Mouse (Mus musculus): ENCODE data around the gene H2-DMb2.

The H2-DMb2 gene

DNA sequence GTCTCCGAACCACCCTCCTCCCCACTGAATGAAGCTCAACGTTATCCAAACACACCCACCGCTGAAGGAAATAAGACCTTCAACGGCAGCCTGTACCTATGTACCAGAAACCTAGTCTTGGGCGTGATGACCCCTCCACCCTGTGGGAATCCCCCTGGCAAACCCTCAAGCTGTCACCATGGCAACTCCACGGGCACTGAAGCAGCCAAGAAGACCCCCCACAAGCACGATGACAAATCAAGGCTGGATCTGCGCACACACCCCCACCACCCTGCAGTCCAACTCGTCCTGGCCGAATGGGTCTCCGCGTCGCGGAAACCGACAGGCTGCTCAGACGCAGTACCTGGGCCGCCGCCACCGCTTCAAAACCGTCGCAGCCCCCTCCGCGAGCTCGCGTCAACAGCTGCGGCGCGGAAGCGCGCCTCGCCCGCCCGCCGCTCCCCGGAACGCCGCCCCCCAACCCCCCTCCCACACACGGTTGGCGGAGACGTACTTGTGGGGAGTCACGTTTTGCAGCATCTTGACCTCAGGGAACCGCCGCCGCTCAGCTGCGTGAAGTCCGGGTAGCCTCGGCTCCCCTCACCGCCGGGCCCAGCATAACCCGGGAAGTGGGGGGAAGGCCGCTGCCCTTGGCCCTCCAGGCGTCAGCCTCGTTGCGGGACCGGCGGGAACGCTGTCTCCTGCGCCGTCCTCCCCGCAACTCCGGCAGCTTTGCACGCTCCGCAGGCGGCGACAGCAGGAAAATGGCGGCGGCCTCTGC is 24.8 kb upstream of the H2-DMb2 start:
- DNase-seq (ENCODE audit: low spot score in 2 of 2), result peak; percentile 51 to 53

DNA sequence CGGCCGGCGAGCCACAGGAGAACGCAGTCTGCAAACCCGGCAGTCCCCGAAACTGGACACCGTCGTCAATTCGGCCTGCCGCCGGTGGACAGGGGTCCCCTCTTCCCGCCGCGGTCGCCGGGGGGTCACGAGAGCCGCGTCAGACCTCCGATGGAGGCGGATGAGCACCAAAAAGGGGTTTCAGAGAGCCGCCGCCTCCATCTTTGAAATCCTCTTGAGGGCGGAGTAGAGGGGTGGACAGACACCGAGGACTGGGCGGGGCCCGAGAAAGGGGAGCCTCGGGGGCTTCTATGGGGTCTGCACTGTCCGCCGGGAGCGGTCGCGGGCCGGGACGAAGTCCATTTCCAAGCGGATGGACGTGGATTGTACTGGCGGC is 24.2 kb upstream of the H2-DMb2 start:
- DNase-seq (ENCODE audit: low spot score in 2 of 2), result no peak

DNA sequence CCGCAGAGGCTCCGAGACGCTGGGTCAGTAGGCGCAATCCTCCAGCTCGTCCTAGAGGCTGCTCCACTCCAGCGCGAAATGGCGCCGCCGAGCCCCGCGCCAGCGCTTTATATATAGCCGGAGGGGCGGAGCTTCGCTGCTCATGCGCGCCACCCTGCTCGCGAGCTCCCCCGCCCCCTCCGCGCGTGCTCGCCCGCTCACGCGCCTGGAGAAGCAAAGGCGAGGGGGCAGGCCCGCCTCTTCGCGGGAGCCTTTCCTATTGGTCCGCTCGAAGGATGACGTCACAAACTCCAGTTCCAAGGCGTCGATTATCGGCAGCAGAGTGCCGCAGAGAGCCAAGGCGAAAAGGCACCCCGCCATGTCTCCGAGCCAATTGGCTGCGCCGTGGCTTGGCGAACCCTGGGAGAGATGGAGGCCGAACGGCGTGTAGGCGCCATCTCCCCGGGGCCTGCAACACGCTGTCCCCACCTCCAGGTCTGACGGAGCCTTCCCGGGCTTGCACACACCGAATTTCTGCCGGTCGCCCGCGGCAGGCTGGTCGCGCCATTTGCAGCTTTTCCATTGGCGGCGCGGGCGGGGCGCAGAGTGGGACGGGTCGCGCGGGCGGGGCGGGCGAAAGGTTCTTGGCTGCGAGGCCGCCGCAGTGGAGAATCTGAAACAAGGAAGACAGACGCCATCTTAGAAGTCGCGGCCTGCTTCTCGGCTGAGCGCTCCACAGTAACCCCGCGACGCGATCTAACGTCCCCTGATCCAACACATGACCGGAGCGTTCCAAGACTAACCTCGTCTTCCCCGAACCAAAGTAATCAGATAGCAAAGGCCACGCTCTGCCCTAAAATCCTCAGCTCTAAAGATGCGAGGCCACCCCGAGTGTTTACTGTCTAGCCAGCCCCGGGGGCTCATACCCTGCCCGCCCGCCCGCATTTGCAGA is 23.6 kb upstream of the H2-DMb2 start, which contains the start of gene H2-DMa:
TSS of gene H2-DMa (plus strand) at position 293 of the 931 bp plus-strand sequence.
- peak; percentile 98 to 99 for DNase-seq (ENCODE audit: low spot score in 2 of 2)

DNA sequence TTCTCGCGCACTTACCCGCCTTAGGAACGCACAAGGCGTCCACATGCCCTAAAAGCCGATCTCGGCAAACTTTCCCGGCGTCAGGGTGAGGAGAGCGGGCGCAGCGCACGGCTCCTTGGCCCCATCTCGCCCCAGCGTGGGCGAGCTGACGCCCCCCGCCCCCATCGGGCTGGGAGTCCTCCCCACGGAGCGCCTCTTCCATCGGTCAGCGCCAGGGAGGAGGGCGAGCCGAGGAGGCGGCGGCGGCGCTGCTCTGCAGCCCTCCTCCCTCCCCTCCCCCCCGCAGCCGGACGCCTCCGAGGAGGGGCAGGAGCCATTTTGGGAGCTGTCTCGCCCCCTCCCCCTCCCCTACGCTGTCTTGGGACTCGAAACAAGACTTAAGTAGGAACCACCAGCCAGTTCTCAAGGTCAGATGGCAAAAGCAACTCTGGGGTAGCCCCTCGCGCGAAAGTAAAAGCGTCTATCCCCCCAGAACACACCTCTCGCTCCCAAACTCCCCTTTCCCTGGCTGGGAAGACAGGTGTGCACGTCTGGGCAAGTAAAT is 22.9 kb upstream of the H2-DMb2 start:
- DNase-seq (ENCODE audit: low spot score in 2 of 2), result peak; percentile 85 to 88

DNA sequence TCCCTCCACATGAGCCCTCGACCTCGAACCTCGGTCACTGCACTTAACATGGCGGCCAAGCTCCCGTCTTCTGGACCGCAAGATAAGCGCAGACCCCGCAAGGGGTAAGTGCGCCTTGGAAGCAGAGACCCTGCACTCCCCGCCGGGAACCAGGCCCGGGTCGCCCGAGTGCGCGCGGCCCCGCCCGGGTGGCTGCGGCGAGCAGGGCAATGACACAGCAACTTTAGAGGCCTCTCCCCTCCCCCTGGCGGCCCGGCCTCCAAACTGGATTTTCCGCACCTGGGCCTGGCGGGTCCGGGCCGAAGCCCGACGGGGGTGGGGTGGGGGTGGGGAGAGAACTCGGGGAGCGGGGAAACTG is 22.3 kb upstream of the H2-DMb2 start:
- DNase-seq (ENCODE audit: low spot score in 2 of 2), result peak; percentile 80 to 85

DNA sequence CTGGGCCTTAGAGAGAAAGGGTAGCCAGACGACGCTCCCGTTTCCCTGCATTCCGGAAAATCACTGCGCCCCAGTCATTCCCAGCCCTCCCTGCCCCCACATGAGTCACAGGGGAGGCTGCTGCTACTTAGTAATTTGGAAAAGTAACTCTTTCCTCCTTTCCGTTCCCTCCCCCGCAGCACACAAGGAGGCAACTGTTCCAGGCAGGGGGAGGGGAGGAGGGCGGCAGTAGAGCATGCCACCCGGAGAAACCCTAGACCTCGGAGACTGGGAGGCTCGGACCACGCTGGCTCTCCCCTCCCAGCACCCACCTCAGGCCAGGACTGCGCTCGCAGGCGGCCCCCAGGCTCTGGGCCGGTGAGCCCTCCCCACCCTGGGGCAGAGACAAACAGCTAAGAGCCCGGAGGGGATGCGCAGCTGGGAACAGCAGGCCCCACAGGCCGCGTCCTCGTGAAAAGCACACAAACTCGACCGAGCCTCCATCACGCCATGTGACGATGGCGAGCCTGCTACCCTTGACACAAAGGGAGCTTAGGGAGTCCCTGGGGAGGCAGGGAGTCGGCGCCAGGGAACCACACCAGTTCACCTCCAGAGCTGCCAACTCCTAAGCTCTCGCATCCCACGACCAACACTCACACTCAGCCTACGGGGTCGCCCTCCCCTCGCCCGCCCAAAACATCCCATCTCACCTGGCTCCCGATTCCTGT is 21.8 kb upstream of the H2-DMb2 start:
- DNase-seq (ENCODE audit: low spot score in 2 of 2), result peak; percentile 58 to 68

DNA sequence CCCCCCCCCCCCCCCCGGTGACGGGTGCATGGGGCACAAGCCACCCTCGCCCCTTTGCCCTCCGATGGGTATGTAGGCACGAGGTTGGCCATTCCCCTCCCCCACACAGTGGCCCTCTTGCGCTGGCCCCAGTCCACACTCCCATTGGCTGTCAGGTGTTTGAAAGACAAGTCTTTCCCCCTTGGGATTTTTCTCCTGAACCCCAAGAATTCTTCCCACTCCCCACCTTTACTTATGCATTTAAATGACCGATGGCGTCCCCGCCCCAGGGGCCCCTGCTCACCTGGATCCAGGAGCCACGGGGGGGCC is 21.3 kb upstream of the H2-DMb2 start:
- peak in 1 of 2 experiments; percentile 58 for DNase-seq (ENCODE audit: low spot score in 2 of 2)

DNA sequence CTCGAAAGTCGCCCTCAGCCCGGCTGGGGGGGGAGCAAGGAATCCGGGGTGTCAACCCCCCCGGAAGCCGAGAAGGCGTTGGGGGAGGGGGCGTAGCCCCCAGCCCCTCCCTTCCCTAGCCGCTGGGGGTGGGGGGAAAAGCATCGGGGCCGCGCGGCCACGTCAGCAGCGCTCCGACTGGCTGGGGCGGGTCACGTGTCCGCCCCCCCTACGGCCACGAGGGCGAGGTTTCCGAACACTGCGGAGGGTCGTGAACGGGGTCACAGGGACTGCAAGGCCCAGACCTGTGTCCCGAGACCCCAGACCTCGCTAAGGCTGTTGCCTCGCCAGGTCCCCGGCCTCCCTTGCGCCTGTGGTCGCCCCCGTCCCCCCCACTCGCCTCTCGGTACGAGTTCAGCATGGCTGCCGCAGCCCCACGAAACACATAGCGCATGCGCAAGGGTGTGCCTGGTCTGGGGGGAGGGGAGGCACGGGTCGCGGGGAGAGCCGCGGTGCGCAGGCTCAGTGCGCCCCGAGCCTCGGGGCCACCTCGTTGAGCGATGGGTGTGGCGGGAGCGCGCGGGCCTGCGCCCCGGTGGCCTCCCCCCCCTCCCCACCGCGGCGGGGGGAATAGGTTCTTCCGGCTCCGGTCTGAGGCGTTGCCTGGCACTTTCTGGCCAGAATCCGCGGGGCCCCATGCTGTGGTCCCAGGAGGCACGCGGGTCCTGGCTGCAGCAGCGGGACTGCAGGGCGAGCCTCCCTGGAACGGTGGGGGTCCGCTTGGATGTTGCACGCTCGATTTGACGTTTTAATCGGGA is 20.7 kb upstream of the H2-DMb2 start, which contains the start of gene Brd2:
TSS of gene Brd2 (minus strand) at position 447 of the 797 bp plus-strand sequence.
- peak; percentile 98 for DNase-seq (ENCODE audit: low spot score in 2 of 2)

DNA sequence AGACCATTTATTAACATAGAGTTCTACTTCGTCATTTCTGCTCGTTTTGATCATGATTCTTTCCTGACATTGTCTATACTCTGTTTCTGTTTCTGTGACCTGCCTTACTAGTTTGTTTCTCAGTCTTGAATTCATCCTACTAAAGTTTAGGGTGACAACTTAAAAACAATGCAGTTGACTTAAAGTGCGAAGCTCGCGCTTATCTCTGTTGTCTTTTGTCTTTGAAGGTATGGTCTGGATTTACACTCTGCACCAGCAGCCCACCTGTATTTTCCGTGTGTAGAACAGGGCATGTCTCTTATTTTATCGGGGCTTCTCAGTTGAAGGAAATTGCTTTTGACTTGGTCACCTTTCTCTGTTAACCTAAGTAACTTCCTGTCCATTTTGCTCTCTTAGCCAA is 20.0 kb upstream of the H2-DMb2 start:
- no peak for DNase-seq (ENCODE audit: low spot score in 2 of 2)

DNA sequence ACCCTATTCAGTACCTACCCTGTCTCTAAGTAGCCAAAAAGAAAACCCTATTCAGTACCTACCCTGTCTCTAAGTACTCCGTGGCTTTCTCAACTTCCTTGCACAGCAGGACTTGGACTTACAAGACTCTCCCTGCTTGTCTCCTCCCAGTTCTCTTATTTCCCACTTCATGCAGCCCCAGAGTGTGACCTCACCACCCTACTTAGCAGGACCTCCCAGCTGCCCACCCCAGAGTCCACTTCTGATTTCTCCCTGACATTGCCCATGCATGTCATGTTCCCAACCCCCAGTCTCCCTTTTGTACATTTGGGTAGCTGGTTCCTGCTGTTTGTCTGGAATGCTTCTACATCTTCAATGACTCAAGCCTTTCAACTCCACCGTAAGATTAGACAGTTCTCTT is 19.6 kb upstream of the H2-DMb2 start:
- DNase-seq (ENCODE audit: low spot score in 2 of 2), result no peak

DNA sequence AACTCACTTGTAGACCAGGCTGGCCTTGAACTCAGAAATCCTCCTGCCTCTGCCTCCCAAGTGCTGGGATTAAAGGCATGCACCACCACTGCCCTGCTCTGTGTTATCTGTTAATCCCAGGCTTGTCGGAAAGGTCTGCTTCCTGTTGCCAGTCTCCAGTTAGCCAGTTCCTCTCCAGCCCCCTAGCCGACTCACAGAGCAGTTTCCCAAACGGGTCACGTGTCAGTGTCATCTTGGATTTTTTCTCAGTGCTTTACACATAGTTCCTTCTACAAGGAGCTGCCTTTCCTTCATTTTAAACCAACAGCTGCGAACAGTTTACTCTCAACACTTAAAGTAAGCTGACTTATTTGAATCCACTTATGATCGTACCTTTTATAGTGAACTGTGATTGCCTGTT is 18.5 kb upstream of the H2-DMb2 start:
- DNase-seq (ENCODE audit: low spot score in 2 of 2), result no peak

DNA sequence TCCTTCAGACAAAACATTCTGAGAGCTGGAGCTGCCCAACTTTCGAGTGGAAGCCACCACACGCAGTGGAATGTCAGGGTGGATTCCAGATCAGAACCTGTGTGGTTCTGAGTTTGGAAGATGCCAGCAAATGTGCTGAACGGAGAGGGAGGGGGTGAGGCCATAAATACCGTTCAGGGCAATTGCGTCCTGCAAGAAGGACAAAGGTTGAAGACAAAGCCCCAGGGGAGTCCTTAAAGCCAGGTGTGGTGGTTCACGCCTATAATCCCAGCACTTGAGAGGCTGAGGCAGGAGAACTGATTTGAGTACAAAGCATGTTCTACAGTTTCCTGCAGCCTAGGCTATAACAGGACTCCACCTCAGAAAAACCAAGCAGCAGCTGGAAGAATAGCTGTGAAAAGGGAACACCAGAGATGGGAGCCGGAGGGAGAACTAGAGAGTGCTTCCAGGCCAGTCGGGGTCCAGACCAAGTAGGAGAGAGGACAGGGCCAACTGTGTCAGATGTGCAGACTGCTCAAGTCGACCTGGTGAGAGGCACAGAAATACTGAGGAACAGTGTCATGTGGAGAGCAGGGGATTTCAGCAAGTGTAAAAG is 16.2 kb upstream of the H2-DMb2 start:
- DNase-seq (ENCODE audit: low spot score in 2 of 2), result no peak

DNA sequence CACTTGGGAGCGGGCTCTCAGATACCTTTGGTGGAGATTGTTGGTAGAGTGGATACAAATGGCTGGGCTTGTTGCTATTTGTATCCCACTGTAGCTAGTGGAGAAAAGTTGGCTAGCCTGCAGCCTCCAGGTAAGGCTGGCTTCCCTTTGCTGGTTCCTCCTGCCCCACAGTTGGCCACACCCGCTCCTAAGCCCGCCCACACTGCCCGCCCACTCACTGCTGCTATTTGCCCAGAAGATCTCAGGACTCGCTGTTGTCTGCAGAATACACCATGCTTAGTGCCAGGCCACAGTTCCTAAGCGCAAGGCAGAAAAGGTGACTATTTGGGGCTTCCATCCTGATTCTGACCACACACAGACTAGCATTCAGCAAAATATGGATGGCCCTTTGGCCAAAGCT is 15.6 kb upstream of the H2-DMb2 start:
- DNase-seq (ENCODE audit: low spot score in 2 of 2), result peak; percentile 87

DNA sequence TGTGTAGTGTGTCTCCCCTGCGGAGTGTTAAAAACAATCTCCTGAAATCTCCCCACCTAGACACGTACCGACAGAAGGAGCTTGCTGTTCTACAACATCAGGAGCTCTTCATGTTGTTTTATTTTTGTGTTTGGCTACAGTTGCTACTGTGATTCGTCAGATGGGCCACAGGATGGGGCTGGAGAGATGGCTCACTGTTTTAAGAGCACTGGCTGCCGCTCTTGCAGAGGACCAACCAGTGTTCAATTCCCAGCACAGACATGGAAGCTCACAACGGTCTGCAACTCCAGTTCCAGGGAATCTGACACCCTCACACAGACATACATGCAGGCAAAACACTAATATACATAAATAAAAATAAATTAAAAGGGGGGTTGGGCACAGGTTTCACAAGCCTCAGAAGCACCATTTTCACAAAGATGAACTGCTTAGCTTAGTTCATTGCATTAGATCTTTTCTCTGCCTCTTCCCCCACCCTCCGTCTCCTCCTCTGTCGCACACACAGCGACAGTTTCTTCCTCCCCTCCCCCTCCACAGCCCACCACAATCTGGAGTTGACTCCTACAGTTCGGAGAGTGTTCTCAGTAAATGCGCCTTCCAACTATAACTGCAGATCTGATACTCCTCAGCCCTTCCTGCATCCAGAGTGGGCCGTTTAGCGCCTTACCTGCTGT is 14.7 kb upstream of the H2-DMb2 start:
- no peak for DNase-seq (ENCODE audit: low spot score in 2 of 2)

DNA sequence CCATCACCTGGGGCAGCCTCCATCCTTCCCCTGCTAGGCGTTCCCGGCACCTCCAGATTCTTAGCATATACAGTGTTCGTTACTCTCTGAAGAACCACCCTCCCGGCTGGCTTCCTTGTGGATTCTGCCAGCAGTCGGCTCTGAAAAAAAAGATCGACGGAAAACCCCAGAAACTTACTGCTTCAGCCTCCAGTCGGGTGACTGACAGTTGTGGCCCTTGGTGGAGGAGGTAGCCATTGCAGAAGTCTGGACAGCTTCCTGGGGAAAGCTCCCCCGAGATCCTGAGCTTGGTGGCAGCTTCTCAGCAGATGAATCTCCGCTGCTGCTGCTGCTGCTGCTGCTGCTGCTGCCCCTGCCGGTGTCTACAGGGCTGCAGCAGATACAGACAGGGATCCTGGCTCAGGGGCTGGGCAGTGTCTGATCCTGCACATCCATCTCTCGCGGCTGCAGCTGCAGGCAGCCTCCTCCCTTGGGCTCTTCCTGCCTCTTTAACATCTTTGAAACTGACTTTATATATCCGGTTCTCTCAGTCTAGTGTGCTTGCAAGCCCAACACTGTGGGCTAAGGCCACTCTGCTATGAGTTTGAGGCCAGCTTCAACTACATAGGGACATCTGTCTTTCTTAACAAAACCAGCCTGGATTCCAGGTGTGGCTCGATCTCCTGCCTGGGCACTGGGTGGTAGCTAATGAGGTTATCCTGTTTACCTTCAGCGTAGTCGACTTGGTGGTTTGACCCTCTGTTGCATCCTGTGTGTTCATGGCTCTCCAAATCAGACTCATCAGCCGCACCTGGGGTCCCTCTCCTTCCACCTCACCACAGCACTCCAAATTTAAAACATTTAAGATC is 13.9 kb upstream of the H2-DMb2 start:
- no peak for DNase-seq (ENCODE audit: low spot score in 2 of 2)

DNA sequence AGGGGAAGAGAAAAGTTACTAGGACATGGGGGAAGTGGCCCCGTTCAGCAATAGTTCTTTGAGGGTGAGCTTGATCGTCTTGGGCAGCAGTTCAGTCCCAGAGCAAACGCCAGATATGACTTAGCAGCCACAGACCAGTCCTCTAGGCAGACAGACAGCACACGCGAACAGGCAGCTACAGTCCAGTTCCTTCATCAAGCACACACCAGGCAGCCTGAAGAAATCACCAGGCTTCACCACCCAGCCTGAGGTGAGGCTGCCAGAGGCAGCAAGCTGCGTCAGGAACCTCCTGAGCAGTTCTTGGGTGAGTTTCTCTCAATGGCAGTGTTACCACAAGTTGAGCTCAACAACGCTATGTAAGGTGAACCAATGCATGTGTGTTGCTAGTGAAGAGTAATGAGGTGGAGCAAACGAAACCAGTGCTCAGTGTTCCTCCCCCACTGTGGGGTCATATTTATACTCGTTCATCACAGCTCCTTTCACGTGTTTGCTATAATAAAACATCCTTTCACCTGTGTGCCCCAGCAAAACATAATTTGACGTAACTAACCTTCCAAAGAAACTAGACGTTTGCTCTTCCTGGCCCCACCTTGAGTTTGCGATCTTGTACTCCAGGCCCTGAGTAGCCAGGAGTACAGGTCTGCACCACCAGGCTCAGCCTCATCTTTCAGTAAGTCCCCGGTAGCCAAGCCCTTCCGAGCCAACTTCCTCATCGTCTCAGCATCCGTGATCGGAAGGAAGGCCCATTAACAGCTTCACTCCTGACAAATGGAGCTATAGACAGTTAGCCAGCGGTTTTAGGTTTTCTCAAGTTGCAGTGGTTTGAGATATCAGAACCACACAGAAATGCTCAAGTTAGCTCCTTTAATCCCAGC is 12.8 kb upstream of the H2-DMb2 start:
- no peak for DNase-seq (ENCODE audit: low spot score in 2 of 2)

DNA sequence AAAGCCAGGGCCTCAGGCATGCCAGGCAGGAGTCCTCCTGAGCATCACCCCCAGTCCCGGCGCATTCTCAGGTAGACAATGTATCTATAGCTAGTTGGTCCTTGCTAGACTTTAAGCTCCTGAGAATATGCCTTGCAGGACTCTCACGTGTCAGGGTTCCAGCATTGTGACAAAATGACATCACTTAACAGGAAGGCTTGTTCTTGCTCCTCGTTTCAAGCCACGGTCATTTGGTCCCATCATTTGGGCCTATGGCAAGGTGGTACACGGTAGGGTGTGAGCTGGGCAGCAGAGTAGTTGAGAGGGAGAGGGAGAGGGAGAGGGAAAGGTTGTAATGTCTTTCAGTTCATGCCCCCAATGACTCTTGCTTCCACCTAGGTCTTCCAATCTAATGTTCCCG is 11.2 kb upstream of the H2-DMb2 start:
- DNase-seq (ENCODE audit: low spot score in 2 of 2), result no peak

DNA sequence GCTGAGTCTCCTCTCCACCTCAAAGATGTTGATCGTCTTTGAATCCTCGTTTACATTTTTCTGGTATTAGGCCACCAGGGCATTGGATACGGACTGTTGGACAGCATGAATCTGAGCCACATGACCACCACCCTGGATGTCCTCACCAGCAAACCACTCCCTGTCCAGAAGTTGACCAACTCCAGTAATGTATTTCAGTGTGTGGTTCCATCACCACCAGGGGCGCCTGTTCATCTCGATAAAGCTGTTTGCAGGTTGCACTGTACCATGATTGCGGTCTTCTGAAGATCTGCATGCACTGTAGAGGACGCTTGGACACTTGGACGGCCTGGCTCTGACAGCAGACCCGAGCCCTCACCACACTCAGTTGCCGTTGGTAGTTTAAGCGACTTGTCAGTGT is 9.8 kb upstream of the H2-DMb2 start:
- DNase-seq (ENCODE audit: low spot score in 2 of 2), result no peak
